Mouse (Mus musculus) monocyte, adult 5-6 weeks (primary cell): ENCODE data around the gene Fam214a. TPM values are rescaled to one million over a fixed set of nuclear protein-coding genes. Genes with fewer than 3 reads are reported as not detected.

Experiments used
- ATAC-seq: fragments of 153-309, 156-312 bp; replicated peaks from 2 replicates; pipeline ENCODE4 v1.8.0; 2017; ENCODE audit warnings: mild to moderate bottlenecking; ENCODE audit not compliant: low TSS enrichment, insufficient number of reproducible peaks, severe bottlenecking, poor library complexity, low FRiP score
- total RNA-seq: library from RNA; stranded (forward); fragments of 200-1000, 200-491, 200-594 nt; gene quantifications from 3 replicates; pipeline ENCODE4 v1.2.3, GENCODE M21; 2017

Gene Fam214a
- total RNA-seq = 35.8 to 79.7 TPM (median 43.8 TPM) in 3 replicates

GRCm38 (mm10) chr9:74952756-74953247 is at the start of gene Fam214a:
Gene Fam214a (plus strand): TSS chr9:74952884.
- peak; percentile 92 for ATAC-seq

- ATAC-seq = peak; percentile 60
Observed at GRCm38 (mm10) chr9:74904866-74905508, 47.7 kb upstream of the Fam214a start.

- peak; percentile 81 for ATAC-seq
Observed at GRCm38 (mm10) chr9:74906951-74907350, 45.7 kb upstream of the Fam214a start.

GRCm38 (mm10) chr9:74909245-74909644 is 43.4 kb upstream of the Fam214a start:
- ATAC-seq = no peak

- ATAC-seq = no peak
Observed at GRCm38 (mm10) chr9:74910226-74910759, 42.4 kb upstream of the Fam214a start.

- ATAC-seq = no peak
Observed at GRCm38 (mm10) chr9:74911430-74911829, 41.3 kb upstream of the Fam214a start.

- no peak for ATAC-seq
Observed at GRCm38 (mm10) chr9:74911919-74912318, 40.8 kb upstream of the Fam214a start.

- no peak for ATAC-seq
Observed at GRCm38 (mm10) chr9:74912619-74913376, 39.9 kb upstream of the Fam214a start.

- no peak for ATAC-seq
Observed at GRCm38 (mm10) chr9:74915611-74916010, 37.1 kb upstream of the Fam214a start.

- no peak for ATAC-seq
Observed at GRCm38 (mm10) chr9:74920450-74920849, 32.2 kb upstream of the Fam214a start.

- ATAC-seq = no peak
Observed at GRCm38 (mm10) chr9:74921422-74921821, 31.3 kb upstream of the Fam214a start.

- no peak for ATAC-seq
Observed at GRCm38 (mm10) chr9:74922884-74923283, 29.8 kb upstream of the Fam214a start.

- no peak for ATAC-seq
Observed at GRCm38 (mm10) chr9:74923291-74923977, 29.2 kb upstream of the Fam214a start.

- ATAC-seq = no peak
Observed at GRCm38 (mm10) chr9:74925220-74925769, 27.4 kb upstream of the Fam214a start.

GRCm38 (mm10) chr9:74929981-74930423 is 22.7 kb upstream of the Fam214a start:
- ATAC-seq = no peak

GRCm38 (mm10) chr9:74930653-74931052 is 22.0 kb upstream of the Fam214a start:
- ATAC-seq = no peak

- ATAC-seq = peak; percentile 54
Observed at GRCm38 (mm10) chr9:74935289-74935688, 17.4 kb upstream of the Fam214a start.

GRCm38 (mm10) chr9:74937761-74938160 is 14.9 kb upstream of the Fam214a start:
- no peak for ATAC-seq
